Mouse (Mus musculus) intestine, embryonic 16.5 days (tissue): ENCODE measurements around the gene Ppm1b. TPM values are rescaled to one million over a fixed set of nuclear protein-coding genes. Genes with fewer than 3 reads are reported as not detected.

Experiments used
- ATAC-seq: fragments of 200-750 bp; cut with Nextera tagmentation; 2 replicates; pipeline ENCODE4 v1.8.0; 2017; ENCODE audit warnings: moderate TSS enrichment, moderate library complexity
- H3K27ac ChIP-seq: fragments of 300-500 bp; sonication (generic); 2 replicates; pipeline ENCODE4 v1.5.1; 2014; ENCODE audit warnings: mild to moderate bottlenecking, low read length
- H3K27me3 ChIP-seq: fragments of 300-500 bp; sonication (generic); replicated peaks from 2 replicates; pipeline ENCODE4 v1.6.1; 2014; ENCODE audit warnings: low read length, control low read depth, mixed read lengths; ENCODE audit not compliant: control insufficient read depth, insufficient read depth
- H3K36me3 ChIP-seq: fragments of 300-500 bp; sonication (generic); 2 replicates; pipeline ENCODE4 v1.6.1; 2014; ENCODE audit warnings: low read length, control low read depth; ENCODE audit not compliant: control insufficient read depth, insufficient read depth
- H3K4me1 ChIP-seq: fragments of 300-500 bp; sonication (generic); 2 replicates; pipeline ENCODE4 v1.6.1; 2014; ENCODE audit warnings: low read length, control low read depth, mixed read lengths; ENCODE audit not compliant: control insufficient read depth, insufficient read depth
- H3K4me2 ChIP-seq: fragments of 300-500 bp; sonication (generic); 2 replicates; pipeline ENCODE4 v1.6.1; 2014; ENCODE audit warnings: low read depth, low read length, control low read depth
- H3K4me3 ChIP-seq: fragments of 300-500 bp; sonication (generic); 2 replicates; pipeline ENCODE4 v1.5.1; 2014; ENCODE audit warnings: mild to moderate bottlenecking, low read length
- H3K9ac ChIP-seq: fragments of 300-500 bp; sonication (generic); 2 replicates; pipeline ENCODE4 v1.6.1; 2014; ENCODE audit warnings: low read depth, low read length
- H3K9me3 ChIP-seq: fragments of 300-500 bp; sonication (generic); 2 replicates; pipeline ENCODE4 v1.6.1; 2016; ENCODE audit warnings: low read length, control low read depth; ENCODE audit not compliant: control insufficient read depth
- WGBS: fragments of 180-500 bp; shearing (Covaris S2); extraction: QIAGEN DNeasy Blood & Tissue Kit; methylation state at CpG from one replicate; pipeline ENCODE4 v1.1.7; 2014; 5-methylcytosine and 5-hydroxymethylcytosine counted together
- polyA plus RNA-seq: library from polyadenylated mRNA; unstranded; fragments of >200 nt; fragmentation: Nextera tagmentation; extraction: Ambion mirVana; gene quantifications from 2 replicates; pipeline ENCODE4 v1.2.1, GENCODE M21; 2015

Ppm1b gene
- polyA plus RNA-seq, 1 experiment from 2014 or later, result 70.4 TPM

DNA sequence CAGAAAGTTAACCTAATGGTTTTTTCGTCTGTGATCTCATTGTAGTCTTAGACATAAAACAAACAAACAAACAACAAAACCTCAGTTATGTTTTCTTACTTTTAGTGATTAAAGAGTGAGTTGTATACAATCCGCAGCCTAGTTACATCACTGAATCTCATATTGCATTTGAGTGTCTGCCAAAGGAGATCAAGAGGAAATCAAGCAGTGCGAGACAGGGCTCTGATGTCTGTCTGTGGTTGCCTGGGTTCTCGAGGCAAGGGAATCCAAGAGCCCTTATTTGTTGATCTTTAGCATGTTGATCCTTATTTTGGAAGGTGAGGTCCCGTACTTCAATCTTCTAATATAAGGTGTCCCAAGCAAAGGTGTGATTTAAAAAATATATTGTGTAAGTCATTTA, 1.7 kb upstream of the Ppm1b start:
- Histone ChIP-seq H3K27ac (no peak overlapping the region), H3K27me3 (no peaks in the 10 kb centered on the region), H3K36me3 (no peaks in the 10 kb centered on the region), H3K4me3 (no peak overlapping the region), H3K4me2 (no peak overlapping the region), H3K4me1 (peaks cover 7% of the 10 kb centered on the region), H3K9me3 (no peaks in the 10 kb centered on the region), H3K9ac (no peak overlapping the region)
- ATAC-seq, result no peak
- 90% methylated on average over 5 of the region's 5 CpGs for WGBS

DNA sequence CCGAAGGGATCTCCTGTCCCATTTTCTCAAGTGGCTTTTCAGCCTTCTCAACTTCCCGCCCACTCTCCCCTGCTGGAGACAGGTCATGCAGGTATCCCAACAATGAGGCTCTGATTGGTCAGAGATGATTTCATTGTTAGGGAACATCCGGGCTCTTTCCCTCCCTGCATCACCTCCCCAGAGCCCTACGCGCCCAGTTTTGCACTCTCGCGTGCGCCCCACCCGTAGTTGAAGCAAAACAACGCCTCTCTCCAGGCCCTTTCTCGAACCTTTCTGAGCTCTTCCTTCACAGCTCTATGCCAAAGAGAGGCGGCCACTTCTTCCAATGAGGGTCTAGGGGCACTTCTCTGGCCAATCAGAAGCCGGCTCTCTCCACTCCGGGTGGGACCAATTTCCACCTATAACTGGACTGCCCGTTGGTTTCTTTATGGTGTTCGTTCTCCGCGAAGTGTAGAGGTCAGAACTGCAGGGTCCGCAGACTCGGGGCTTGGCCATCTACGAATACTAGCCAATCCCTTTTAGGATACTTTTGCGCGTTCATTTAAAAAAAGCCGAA, 468 bp downstream of the Ppm1b start:
- peak overlapping the region; percentile 49 for H3K4me3 ChIP-seq
- H3K27ac ChIP-seq, result peak overlapping the region; percentile 93
- no peaks in the 10 kb centered on the region for H3K27me3 ChIP-seq
- ATAC-seq, result peak; percentile 88
- no peaks in the 10 kb centered on the region for H3K36me3 ChIP-seq
- peak overlapping the region; percentile 63 for H3K4me2 ChIP-seq
- WGBS, result under 1% methylated on average over 24 of the region's 24 CpGs
- H3K4me1 ChIP-seq, result peaks cover 15% of the 10 kb centered on the region
- H3K9ac ChIP-seq, result peak overlapping the region; percentile 57
- H3K9me3 ChIP-seq, result no peaks in the 10 kb centered on the region

DNA sequence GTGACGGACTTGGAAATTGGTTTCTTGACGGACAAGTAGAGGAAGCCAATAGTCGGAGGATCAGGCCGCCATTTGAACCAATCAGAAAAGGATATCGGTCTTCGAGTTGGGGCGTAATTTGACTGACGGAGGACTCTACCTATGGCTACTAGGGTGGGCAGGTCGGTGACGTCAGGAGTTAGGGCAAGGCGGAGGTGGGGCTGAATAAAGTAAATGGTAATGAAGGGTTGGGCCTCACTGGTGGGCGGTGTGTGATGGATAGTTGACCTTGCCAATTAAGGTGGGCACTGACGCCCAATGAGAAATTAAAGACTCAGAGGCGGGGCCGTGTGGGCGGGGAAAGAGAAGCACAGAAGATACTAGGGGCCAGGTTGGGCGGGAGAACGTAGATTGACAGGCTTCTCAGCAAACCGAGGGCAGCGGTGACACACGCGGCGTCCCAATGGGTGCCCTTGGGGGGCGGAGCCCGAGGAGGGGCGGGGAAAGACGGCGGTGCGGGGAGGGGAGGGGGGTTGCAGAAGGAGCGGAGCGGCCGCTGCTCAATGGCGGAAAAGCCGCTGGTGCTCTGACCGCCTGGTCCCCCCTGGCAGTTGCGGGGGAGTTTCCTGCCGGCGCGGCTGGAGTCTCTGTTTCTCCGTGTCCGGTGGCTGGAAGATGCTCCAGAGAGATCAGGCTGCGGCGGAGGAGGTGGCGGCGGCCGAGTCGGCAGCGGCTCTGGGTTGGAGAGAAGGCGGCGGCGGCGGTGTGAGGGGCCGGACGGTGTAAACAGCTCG, 1.1 kb downstream of the Ppm1b start:
- Histone ChIP-seq H3K36me3 (no peaks in the 10 kb centered on the region), H3K4me2 (peak overlapping the region; percentile 63; the same call in 1 of the 2 replicates), H3K27me3 (no peaks in the 10 kb centered on the region), H3K9ac (peak overlapping the region; percentile 98), H3K9me3 (no peaks in the 10 kb centered on the region), H3K4me3 (peak overlapping the region; percentile 96), H3K4me1 (peaks cover 15% of the 10 kb centered on the region), H3K27ac (peak overlapping the region; percentile 93)
- WGBS, result under 1% methylated on average over 50 of the region's 55 CpGs
- peak; percentile 97 for ATAC-seq

DNA sequence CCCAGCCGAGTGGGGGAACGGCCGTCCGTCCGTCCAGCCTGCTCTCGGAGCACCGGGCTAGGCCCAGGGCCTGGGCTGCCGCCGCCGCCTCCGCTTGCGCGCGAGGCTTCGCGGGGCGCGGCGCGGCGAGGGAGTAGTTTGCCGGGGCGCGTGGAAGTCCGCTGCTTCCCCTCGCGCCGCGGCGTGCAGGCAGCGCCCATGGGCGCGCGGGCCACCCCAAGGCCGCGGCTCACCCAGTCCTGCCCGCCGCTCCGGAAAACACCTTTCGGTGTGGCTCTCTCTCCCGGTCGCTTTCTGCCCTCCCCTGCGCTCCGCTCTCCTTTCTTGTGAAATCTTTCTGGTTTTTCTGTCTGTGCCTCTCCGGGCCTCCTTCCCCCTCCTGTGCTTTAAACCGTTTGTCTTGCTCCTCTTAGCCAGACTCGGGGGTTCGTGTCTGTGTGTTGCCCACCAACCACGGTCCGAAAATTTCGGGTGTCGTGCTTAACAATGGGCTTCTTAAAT, 1.9 kb downstream of the Ppm1b start:
- 0% methylated on average over 51 of the region's 52 CpGs for WGBS
- peaks cover 15% of the 10 kb centered on the region for H3K4me1 ChIP-seq
- H3K9me3 ChIP-seq, result no peaks in the 10 kb centered on the region
- H3K9ac ChIP-seq, result peak overlapping the region; percentile 98
- peak overlapping the region; percentile 51 for H3K4me2 ChIP-seq
- peak overlapping the region; percentile 96 for H3K4me3 ChIP-seq
- no peak for ATAC-seq
- peak overlapping the region; percentile 91 for H3K27ac ChIP-seq
- no peaks in the 10 kb centered on the region for H3K27me3 ChIP-seq
- H3K36me3 ChIP-seq, result no peaks in the 10 kb centered on the region

DNA sequence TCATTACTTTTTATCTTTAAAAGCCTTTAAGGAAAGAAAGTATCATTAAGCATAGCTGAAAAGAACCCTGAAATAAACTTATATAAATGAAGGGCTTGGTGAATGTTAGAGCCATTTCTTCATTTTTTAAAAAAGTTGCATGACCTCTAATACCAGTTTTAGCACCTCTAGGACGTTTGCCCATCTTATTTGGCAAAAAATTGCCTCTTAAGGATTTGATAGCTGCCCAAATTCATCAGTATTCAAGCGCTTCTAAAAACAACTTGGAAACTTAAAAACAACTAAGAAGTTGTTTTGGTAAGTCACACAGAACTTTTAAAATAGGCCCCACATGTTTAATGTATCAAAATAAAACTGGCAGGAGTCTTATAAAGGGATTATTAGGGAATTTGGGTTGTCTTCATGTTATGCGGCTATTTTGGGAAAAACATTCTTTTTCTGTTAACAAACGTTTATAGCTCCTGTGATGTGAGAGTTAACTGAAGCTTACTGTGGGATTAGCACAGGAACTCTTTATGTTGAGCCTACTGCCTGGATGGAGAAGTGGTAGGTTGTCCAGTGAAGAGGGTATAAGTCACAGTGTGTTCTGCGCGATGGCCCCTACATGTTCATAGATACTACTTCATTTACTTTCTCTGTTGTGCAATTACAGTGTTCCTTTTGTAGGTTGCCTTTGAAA, 2.6 kb downstream of the Ppm1b start:
- Histone ChIP-seq H3K4me2 (peak overlapping the region; percentile 51), H3K9ac (peak overlapping the region; percentile 98), H3K4me1 (peaks cover 15% of the 10 kb centered on the region), H3K36me3 (no peaks in the 10 kb centered on the region), H3K4me3 (peak overlapping the region; percentile 96), H3K27ac (no peak overlapping the region), H3K9me3 (no peaks in the 10 kb centered on the region), H3K27me3 (no peaks in the 10 kb centered on the region)
- 17% methylated on average over 6 of the region's 6 CpGs for WGBS
- ATAC-seq, result no peak

DNA sequence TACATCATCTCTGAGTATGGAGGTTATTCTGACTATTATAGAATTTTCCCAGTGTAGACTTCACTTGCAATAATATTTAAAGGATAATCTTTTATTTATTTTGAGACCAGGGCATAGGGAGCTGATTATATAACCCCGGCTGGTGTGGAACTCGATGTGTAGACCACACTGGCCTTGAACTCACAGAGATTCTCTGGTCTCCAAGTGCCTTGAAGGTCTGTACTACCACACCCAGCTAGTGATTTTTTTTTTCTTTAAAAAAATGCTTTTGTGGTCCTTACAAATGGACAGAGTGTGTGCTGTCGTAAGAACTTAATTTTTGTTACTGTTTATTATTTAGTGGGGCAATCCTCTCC, 3.1 kb downstream of the Ppm1b start:
- H3K9ac ChIP-seq, result peak overlapping the region; percentile 36
- ATAC-seq, result no peak
- H3K4me2 ChIP-seq, result peak overlapping the region; percentile 51
- H3K4me3 ChIP-seq, result peak overlapping the region; percentile 96
- 33% methylated on average over 3 of the region's 3 CpGs for WGBS
- H3K27me3 ChIP-seq, result no peaks in the 10 kb centered on the region
- no peaks in the 10 kb centered on the region for H3K9me3 ChIP-seq
- no peaks in the 10 kb centered on the region for H3K36me3 ChIP-seq
- H3K27ac ChIP-seq, result no peak overlapping the region
- H3K4me1 ChIP-seq, result peaks cover 15% of the 10 kb centered on the region

DNA sequence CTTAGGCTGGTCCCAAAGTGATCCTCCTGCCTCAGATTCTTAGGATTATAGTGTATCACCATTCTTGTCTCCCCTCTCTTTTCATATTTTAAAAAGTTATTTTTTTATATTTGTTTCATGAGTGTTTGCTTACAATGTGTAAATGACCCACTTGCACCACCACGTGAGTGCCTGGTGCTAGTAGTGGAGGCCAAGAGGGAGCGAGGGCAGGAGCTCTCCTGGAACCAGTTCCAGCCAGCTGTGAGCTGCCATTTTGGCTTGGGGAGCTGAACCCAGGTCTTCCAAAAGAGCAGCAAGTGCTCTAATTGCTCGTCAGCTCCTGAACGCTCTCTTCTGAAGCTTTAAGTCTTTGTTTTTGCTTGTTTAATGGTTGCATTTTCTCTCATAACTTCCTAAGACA, 3.6 kb downstream of the Ppm1b start:
- Histone ChIP-seq H3K4me1 (peaks cover 15% of the 10 kb centered on the region), H3K9me3 (no peaks in the 10 kb centered on the region), H3K27me3 (no peaks in the 10 kb centered on the region), H3K27ac (peak overlapping the region; percentile 41), H3K9ac (no peak overlapping the region; the same call in 1 of the 2 replicates), H3K4me3 (peak overlapping the region; percentile 96), H3K36me3 (no peaks in the 10 kb centered on the region), H3K4me2 (peak overlapping the region; percentile 51)
- 59% methylated on average over 4 of the region's 4 CpGs for WGBS
- no peak for ATAC-seq

GRCm38 (mm10) chr17:84962046-84962445, 5.5 kb downstream of the Ppm1b start:
- no peak overlapping the region for H3K9ac ChIP-seq
- no peak overlapping the region for H3K27ac ChIP-seq
- no peaks in the 10 kb centered on the region for H3K36me3 ChIP-seq
- H3K4me3 ChIP-seq, result no peak overlapping the region
- no peak for ATAC-seq
- H3K9me3 ChIP-seq, result no peaks in the 10 kb centered on the region
- no peak overlapping the region for H3K4me2 ChIP-seq
- H3K4me1 ChIP-seq, result peaks cover 11% of the 10 kb centered on the region
- 65% methylated on average over 4 of the region's 4 CpGs for WGBS
- H3K27me3 ChIP-seq, result no peaks in the 10 kb centered on the region

GRCm38 (mm10) chr17:84963651-84964050, 7.1 kb downstream of the Ppm1b start:
- Histone ChIP-seq H3K27me3 (no peaks in the 10 kb centered on the region), H3K4me1 (peaks cover 13% of the 10 kb centered on the region), H3K36me3 (no peaks in the 10 kb centered on the region), H3K9me3 (no peaks in the 10 kb centered on the region), H3K27ac (no peak overlapping the region), H3K4me3 (no peak overlapping the region), H3K4me2 (no peak overlapping the region), H3K9ac (no peak overlapping the region)
- 73% methylated on average over 6 of the region's 6 CpGs for WGBS
- no peak for ATAC-seq
